8 mouse cellular contexts compared by ENCODE assay signal in the genomic region with DNA sequence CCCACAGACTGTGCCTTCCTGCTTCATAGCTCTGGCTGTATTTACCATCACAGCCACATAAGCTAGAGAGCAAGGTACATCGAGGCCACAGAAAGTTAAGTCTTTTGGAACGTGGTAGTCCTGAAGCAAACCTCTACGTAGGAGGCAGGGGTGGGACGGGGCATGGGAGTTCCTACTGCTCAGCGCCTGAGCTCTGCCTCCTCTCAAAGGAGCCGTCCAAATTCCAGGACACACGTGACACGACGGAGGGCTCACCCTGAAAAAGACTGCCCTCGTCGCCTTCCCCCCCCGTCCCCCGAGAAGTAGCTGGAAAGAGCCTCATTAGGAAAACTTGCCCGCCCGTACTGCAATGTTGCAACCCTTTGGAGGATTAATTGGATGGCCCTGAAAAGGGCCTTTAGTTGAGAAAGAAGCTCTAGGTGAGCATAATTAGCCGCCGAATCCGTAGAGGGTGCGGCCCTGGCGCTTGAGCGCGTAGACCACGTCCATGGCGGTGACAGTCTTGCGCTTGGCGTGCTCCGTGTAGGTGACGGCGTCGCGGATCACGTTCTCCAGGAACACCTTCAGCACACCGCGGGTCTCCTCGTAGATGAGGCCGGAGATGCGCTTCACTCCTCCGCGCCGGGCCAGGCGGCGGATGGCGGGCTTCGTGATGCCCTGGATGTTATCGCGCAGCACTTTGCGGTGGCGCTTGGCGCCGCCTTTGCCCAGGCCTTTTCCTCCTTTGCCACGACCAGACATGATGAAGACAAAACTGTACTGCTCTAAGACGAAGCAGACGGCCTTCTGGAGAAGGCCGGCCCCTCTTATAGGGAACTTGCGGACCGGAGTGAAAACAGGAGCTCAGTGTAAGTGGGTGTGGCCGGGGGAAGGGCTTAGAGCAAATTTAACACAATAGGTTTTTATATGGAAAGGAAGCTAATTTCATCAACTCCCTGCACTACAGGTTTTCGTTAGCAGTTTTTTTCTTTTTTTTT. TPM values are rescaled to one million over a fixed set of nuclear protein-coding genes. Genes with fewer than 3 reads are reported as not detected.
DNase-seq lines count a peak whose midpoint lies in the region; ATAC-seq and TF ChIP-seq lines count a peak whose summit lies in the region.
"Not testable (repeated sequence)": the region's sequence is repeated elsewhere in the genome, so short reads cannot be mapped to it uniquely, and the experiment has no call there.

A gene (minus strand): TSS at position 779 of the 977 bp plus-strand sequence.

- not testable (repeated sequence) for H3K36me3 ChIP-seq in ES-E14 (ENCODE audit: control insufficient read depth, insufficient read depth, low read length, poor library complexity, severe bottlenecking); hindbrain, embryonic 10.5 days; liver, embryonic 13.5 days; midbrain, postnatal 0 days (ENCODE audit: insufficient read depth, low read length); stomach, postnatal 0 days (ENCODE audit: control insufficient read depth, insufficient read depth, low read length)

- not testable (repeated sequence) for H3K4me1 ChIP-seq in ES-E14 (ENCODE audit: control insufficient read depth in 2 of 2, insufficient read depth in 2 of 2, low read length in 2 of 2, poor library complexity in 1 of 2); hindbrain, embryonic 10.5 days (replicated peaks); midbrain, postnatal 0 days (ENCODE audit: insufficient read depth, low read length); stomach, postnatal 0 days (replicated peaks; ENCODE audit: control insufficient read depth, insufficient read depth)
- H3K4me1 ChIP-seq in liver, embryonic 13.5 days (replicated peaks): peaks cover 23% of the 10 kb centered on the region

- H3K9me3 ChIP-seq in ES-E14 (ENCODE audit: control insufficient read depth, insufficient read depth, low read depth, low read length); hindbrain, embryonic 10.5 days; liver, embryonic 13.5 days (replicated peaks); midbrain, postnatal 0 days (ENCODE audit: low read length); stomach, postnatal 0 days (ENCODE audit: control insufficient read depth, low read length): not testable (repeated sequence)

- TF ChIP-seq EP300 in stomach, postnatal 0 days (optimal IDR thresholded peaks at IDR 0.05): not testable (repeated sequence)

- not testable (repeated sequence) for H3K9ac ChIP-seq in ES-E14 (ENCODE audit: insufficient read depth, low read depth, low read length, poor library complexity, severe bottlenecking); midbrain, postnatal 0 days (replicated peaks; ENCODE audit: low read length, poor library complexity, severe bottlenecking); stomach, postnatal 0 days (ENCODE audit: low read length)
- H3K9ac ChIP-seq in liver, embryonic 13.5 days: peak within 1 kb of the TSS; percentile 62

- H3K4me2 ChIP-seq in liver, embryonic 13.5 days: peak within 1 kb of the TSS; percentile 50
- H3K4me2 ChIP-seq in midbrain, postnatal 0 days (ENCODE audit: low read depth, low read length, poor library complexity, severe bottlenecking): peak within 1 kb of the TSS; percentile 22; the same call in 1 of the 2 replicates
- not testable (repeated sequence) for H3K4me2 ChIP-seq in stomach, postnatal 0 days (replicated peaks; ENCODE audit: low read depth)

- ATAC-seq in liver, embryonic 13.5 days (ENCODE audit: low read depth): peak; percentile 67
- peak; percentile 83 for ATAC-seq in midbrain, postnatal 0 days (ENCODE audit: low FRiP score)
- peak; percentile 82 for ATAC-seq in stomach, postnatal 0 days (ENCODE audit: low FRiP score, low TSS enrichment)

- not testable (repeated sequence) for TF ChIP-seq CTCF in midbrain, postnatal 0 days (IDR thresholded peaks at IDR 0.05); stomach, postnatal 0 days (IDR thresholded peaks at IDR 0.05; ENCODE audit: low read depth)

- under 1% methylated on average over 30 of the region's 58 CpGs for WGBS in hindbrain, embryonic 10.5 days
- under 1% methylated on average over 28 of the region's 58 CpGs for WGBS in liver, embryonic 13.5 days (ENCODE audit: insufficient replicate concordance)
- under 1% methylated on average over 22 of the region's 58 CpGs for WGBS in midbrain, postnatal 0 days
- 0% methylated on average over 18 of the region's 58 CpGs for WGBS in stomach, postnatal 0 days

- H3K27ac ChIP-seq in ES-E14 (ENCODE audit: insufficient read depth, low read depth, low read length, poor library complexity, severe bottlenecking): peak within 1 kb of the TSS; percentile 25; the same call in 1 of the 2 replicates
- peak within 1 kb of the TSS; percentile 62 for H3K27ac ChIP-seq in hindbrain, embryonic 10.5 days
- peak within 1 kb of the TSS; percentile 87 for H3K27ac ChIP-seq in liver, embryonic 13.5 days
- not testable (repeated sequence) for H3K27ac ChIP-seq in midbrain, postnatal 0 days (ENCODE audit: low read depth, low read length); stomach, postnatal 0 days (replicated peaks)

- H3K27me3 ChIP-seq in hindbrain, embryonic 10.5 days (ENCODE audit: insufficient read depth, poor library complexity, severe bottlenecking); liver, embryonic 13.5 days; midbrain, postnatal 0 days (ENCODE audit: insufficient read depth, low read length); stomach, postnatal 0 days (ENCODE audit: control insufficient read depth, insufficient read depth, low read length): not testable (repeated sequence)

- peak within 1 kb of the TSS; percentile 23 to 46; a peak in 1 of 4 replicates for H3K4me3 ChIP-seq in ES-E14 (ENCODE audit: insufficient read depth in 1 of 2, low read depth in 1 of 2, low read length in 2 of 2, poor library complexity in 1 of 2, severe bottlenecking in 1 of 2)
- H3K4me3 ChIP-seq in hindbrain, embryonic 10.5 days: peak within 1 kb of the TSS; percentile 34
- peak within 1 kb of the TSS; percentile 37 for H3K4me3 ChIP-seq in liver, embryonic 13.5 days (replicated peaks)
- not testable (repeated sequence) for H3K4me3 ChIP-seq in midbrain, postnatal 0 days (ENCODE audit: low read depth, low read length); stomach, postnatal 0 days (ENCODE audit: low read depth, low read length)

- in situ Hi-C loops in ES-E14 (cut with MboI; ENCODE audit: low sequenced_read_pairs in 2 of 2, unreplicated experiment in 2 of 2): not testable (repeated sequence)

- not testable (repeated sequence) for DNase-seq in ES-E14 (ENCODE audit: low read depth, low spot score); hindbrain, embryonic 10.5 days (ENCODE audit: low spot score); midbrain, postnatal 0 days (ENCODE audit: low spot score); stomach, postnatal 0 days (ENCODE audit: low spot score)
- DNase-seq in cerebellum, postnatal 25 days: peak; percentile 35 to 41
- DNase-seq in frontal cortex, postnatal 36 days (ENCODE audit: low spot score in 2 of 2): peak; percentile 36 to 56
- DNase-seq in layer of hippocampus, adult 18-20 months (ENCODE audit: low spot score in 2 of 2): peak; percentile 29 to 58
- peak; percentile 84 for DNase-seq in liver, embryonic 13.5 days

RNA-seq across cellular contexts. Expression of the gene that starts here (rescaled TPM):
- 2,365 and 3,405 TPM in 2 replicates for total RNA-seq in ES-E14 (2012; rRNA removed)
- polyA plus RNA-seq in hindbrain, embryonic 10.5 days (2016; fragmentation: Nextera tagmentation; extraction: Ambion mirVana): 9.7 and 10.0 TPM in 2 replicates
- 10 to 100 TPM; 39.3 to 58.5 TPM for total RNA-seq in layer of hippocampus, adult 18-20 months (2021)
- 14.8 and 21.6 TPM in 2 replicates for polyA plus RNA-seq in liver, embryonic 13.5 days (2015; fragmentation: Nextera tagmentation; extraction: Ambion mirVana)
- total RNA-seq in midbrain, postnatal 0 days (2014; rRNA removed): 1,387 and 1,972 TPM in 2 replicates
- polyA plus RNA-seq in midbrain, postnatal 0 days (2015; fragmentation: Nextera tagmentation; extraction: Ambion mirVana): 1.7 and 2.3 TPM in 2 replicates
- polyA plus RNA-seq in stomach, postnatal 0 days (2015; fragmentation: Nextera tagmentation; extraction: Ambion mirVana): 4.0 and 4.6 TPM in 2 replicates

Comparison
In these comparisons a context has a peak if more than half of its experiments do, and no peak if none do; other contexts are left out.
1. RNA of the gene that starts here (total RNA-seq): 2,365 to 3,405 TPM in ES-E14 and 1,387 to 1,972 TPM in midbrain, postnatal 0 days; 39.3 to 58.5 TPM in layer of hippocampus, adult 18-20 months; every median in the first group is over 10 times any median in the second.
2. Peak in every context shown above with its lines, with median percentiles within 50 percentile points of each other: ATAC-seq.